Mouse (Mus musculus) adrenal gland, postnatal 25 days (tissue): ENCODE results near the gene Ankrd63. TPM values are rescaled to one million over a fixed set of nuclear protein-coding genes. Genes with fewer than 3 reads are reported as not detected.

Source experiments
- DNase-seq: peaks from one replicate; pipeline ENCODE4 v3.0.0; 2021; ENCODE audit warnings: mixed read lengths
- total RNA-seq: library from RNA; stranded (reverse); gene quantifications from 2 replicates; pipeline ENCODE4 v1.2.3, GENCODE M21; 2021

Ankrd63 gene
- total RNA-seq, 1 experiment from 2014 or later: 0.27 TPM

GRCm38 (mm10) chr2:118689875-118690274, 13.9 kb downstream of the Ankrd63 start:
- DNase-seq: peak; percentile 56

- peak; percentile 55 for DNase-seq
These were observed 16.0 kb downstream of the Ankrd63 start for GRCm38 (mm10) chr2:118687791-118688190.

- DNase-seq: no peak
These were observed 17.1 kb downstream of the Ankrd63 start for GRCm38 (mm10) chr2:118686693-118687092.

GRCm38 (mm10) chr2:118685088-118685487, 18.7 kb downstream of the Ankrd63 start:
- no peak for DNase-seq

GRCm38 (mm10) chr2:118682544-118683260, 21.1 kb downstream of the Ankrd63 start:
- DNase-seq: peak; percentile 44

GRCm38 (mm10) chr2:118680926-118681325, 22.8 kb downstream of the Ankrd63 start:
- no peak for DNase-seq

GRCm38 (mm10) chr2:118679577-118679976, 24.2 kb downstream of the Ankrd63 start:
- DNase-seq: no peak

- DNase-seq: no peak
These were observed 25.9 kb downstream of the Ankrd63 start for GRCm38 (mm10) chr2:118677817-118678216.

GRCm38 (mm10) chr2:118676839-118677741, 26.7 kb downstream of the Ankrd63 start:
- peak; percentile 72 for DNase-seq

GRCm38 (mm10) chr2:118674500-118674899, 29.3 kb downstream of the Ankrd63 start:
- DNase-seq: no peak

GRCm38 (mm10) chr2:118673686-118674465, 29.9 kb downstream of the Ankrd63 start:
- no peak for DNase-seq

- DNase-seq: peak; percentile 47
These were observed 32.0 kb downstream of the Ankrd63 start for GRCm38 (mm10) chr2:118671728-118672127.

GRCm38 (mm10) chr2:118669785-118670184, 34.0 kb downstream of the Ankrd63 start:
- DNase-seq: peak; percentile 54

GRCm38 (mm10) chr2:118669245-118669644, 34.5 kb downstream of the Ankrd63 start:
- no peak for DNase-seq

GRCm38 (mm10) chr2:118667181-118667580, 36.6 kb downstream of the Ankrd63 start:
- peak; percentile 35 for DNase-seq

GRCm38 (mm10) chr2:118665616-118666015, 38.1 kb downstream of the Ankrd63 start:
- DNase-seq: no peak

GRCm38 (mm10) chr2:118664975-118665516, 38.7 kb downstream of the Ankrd63 start:
- DNase-seq: no peak

- peak; percentile 52 for DNase-seq
These were observed 39.7 kb downstream of the Ankrd63 start for GRCm38 (mm10) chr2:118663804-118664766.

- DNase-seq: peak; percentile 55
These were observed 40.6 kb downstream of the Ankrd63 start, which contains the start of gene Pak6 for GRCm38 (mm10) chr2:118662902-118663803. TSS of gene Pak6 (plus strand) at chr2:118663303.

- no peak for DNase-seq
These were observed 41.9 kb downstream of the Ankrd63 start for GRCm38 (mm10) chr2:118661891-118662290.
